Mouse (Mus musculus) ES-E14 (cell line): ENCODE measurements at regions not wholly inside any gene's neighbourhood (a gene's known extent, or its start where the extent isn't known, plus 50 kb on each side); places are given as distances from the start of the nearest gene placed in this dataset.
"Not testable (repeated sequence)": the region's sequence is repeated elsewhere in the genome, so short reads cannot be mapped to it uniquely, and the experiment has no call there.

Experiments used
- DNase-seq: peaks from one replicate; pipeline ENCODE4 v3.0.0-alpha.2; 2013; ENCODE audit warnings: low read depth, low spot score
- H3K27ac ChIP-seq: 2 replicates; pipeline ENCODE4 v1.5.1; 2012; ENCODE audit warnings: low read depth, mild to moderate bottlenecking, low read length, moderate library complexity, mixed read lengths; ENCODE audit not compliant: poor library complexity, insufficient read depth, severe bottlenecking
- H3K36me3 ChIP-seq: 2 replicates; pipeline ENCODE4 v1.6.1; 2012; ENCODE audit warnings: mild to moderate bottlenecking, low read length, moderate library complexity, mixed read lengths; ENCODE audit not compliant: control insufficient read depth, poor library complexity, insufficient read depth, severe bottlenecking
- H3K4me1 ChIP-seq, 2 experiments: fragments of 150-350 bp in 1 of 2; sonication (generic) in 1 of 2; 2 replicates each; pipeline ENCODE4 v1.6.1; 2012; ENCODE audit warnings: low read length in 2 of 2, mild to moderate bottlenecking in 1 of 2, mixed read lengths in 1 of 2; ENCODE audit not compliant: control insufficient read depth in 2 of 2, insufficient read depth in 2 of 2, poor library complexity in 1 of 2
- H3K4me3 ChIP-seq, 2 experiments: fragments of 150-350 bp in 1 of 2; sonication (generic) in 1 of 2; 2 replicates each; pipeline ENCODE4 v1.5.1; 2012; ENCODE audit warnings: low read length in 2 of 2, low read depth in 1 of 2, mild to moderate bottlenecking in 1 of 2, mixed read lengths in 1 of 2; ENCODE audit not compliant: insufficient read depth in 1 of 2, poor library complexity in 1 of 2, severe bottlenecking in 1 of 2
- H3K9ac ChIP-seq: 2 replicates; pipeline ENCODE4 v1.6.1; 2012; ENCODE audit warnings: low read depth, mild to moderate bottlenecking, low read length, mixed read lengths; ENCODE audit not compliant: poor library complexity, insufficient read depth, severe bottlenecking
- H3K9me3 ChIP-seq: fragments of 150-350 bp; sonication (generic); 2 replicates; pipeline ENCODE4 v1.6.1; 2012; ENCODE audit warnings: low read depth, mild to moderate bottlenecking, low read length; ENCODE audit not compliant: control insufficient read depth, insufficient read depth
- CHD2 ChIP-seq: IDR thresholded peaks from 2 replicates; pipeline ENCODE4 v1.6.1; 2014; ENCODE audit warnings: mild to moderate bottlenecking, low read depth, low read length, inconsistent platforms
- HCFC1 ChIP-seq: IDR thresholded peaks from 2 replicates; pipeline ENCODE4 v1.6.1; 2012; ENCODE audit warnings: low read length, inconsistent platforms, borderline replicate concordance; ENCODE audit not compliant: insufficient read depth
- MAFK ChIP-seq: IDR thresholded peaks from 2 replicates; pipeline ENCODE4 v1.6.1; 2014; ENCODE audit warnings: mild to moderate bottlenecking, low read depth, low read length, inconsistent platforms; ENCODE audit not compliant: insufficient read depth
- ZC3H11A ChIP-seq: IDR thresholded peaks from 2 replicates; pipeline ENCODE4 v1.6.1; 2012; ENCODE audit warnings: low read depth, mild to moderate bottlenecking, inconsistent platforms, low read length, borderline replicate concordance
- ZNF384 ChIP-seq: IDR thresholded peaks from 2 replicates; pipeline ENCODE4 v1.6.1; 2012; ENCODE audit warnings: low read depth, low read length, inconsistent platforms
- in situ Hi-C, 2 experiments: fragments of 600-800 bp; cut with MboI; formaldehyde crosslinking; loops; one replicate each; pipeline ENCODE4 v1.15.1; 2025; ENCODE audit warnings: low sequenced_read_pairs in 2 of 2, inconsistent platforms in 1 of 2; ENCODE audit not compliant: unreplicated experiment in 2 of 2

- in situ Hi-C loops: no loop called here
- Histone ChIP-seq H3K27ac (no peak overlapping the region), H3K4me3 (no peak overlapping the region), H3K9me3 (no peaks in the 10 kb centered on the region), H3K9ac (no peak overlapping the region), H3K4me1 (no peaks in the 10 kb centered on the region), H3K36me3 (no peaks in the 10 kb centered on the region)
- no peak for DNase-seq
- no peak for TF ChIP-seq HCFC1
- TF ChIP-seq CHD2: no peak
- peak; percentile 21; the same call in 1 of the 2 replicates for TF ChIP-seq ZC3H11A
- TF ChIP-seq ZNF384: no peak
- no peak for TF ChIP-seq MAFK
These were observed 61.0 kb upstream of the Wdr26 start for GRCm38 (mm10) chr1:181272622-181273296.

GRCm38 (mm10) chr1:181273540-181274204, 61.9 kb upstream of the Wdr26 start:
- DNase-seq: no peak
- H3K9ac ChIP-seq: no peak overlapping the region
- H3K36me3 ChIP-seq: no peaks in the 10 kb centered on the region
- no peaks in the 10 kb centered on the region for H3K4me1 ChIP-seq
- H3K27ac ChIP-seq: no peak overlapping the region
- H3K4me3 ChIP-seq: no peak overlapping the region
- TF ChIP-seq CHD2 (no peak), HCFC1 (no peak), ZC3H11A (no peak), ZNF384 (no peak)
- H3K9me3 ChIP-seq: no peaks in the 10 kb centered on the region
- in situ Hi-C loops: no loop called here

- in situ Hi-C loops: no loop called here
- H3K36me3 ChIP-seq: no peaks in the 10 kb centered on the region
- H3K9me3 ChIP-seq: no peaks in the 10 kb centered on the region
- H3K9ac ChIP-seq: no peak overlapping the region
- no peak overlapping the region for H3K27ac ChIP-seq
- no peak for DNase-seq
- no peaks in the 10 kb centered on the region for H3K4me1 ChIP-seq
- TF ChIP-seq ZC3H11A (no peak), CHD2 (no peak), ZNF384 (no peak), MAFK (no peak), HCFC1 (no peak)
- H3K4me3 ChIP-seq: no peak overlapping the region
These were observed 69.0 kb upstream of the Wdr26 start for GRCm38 (mm10) chr1:181280826-181281225.

- H3K4me1 ChIP-seq, DNase-seq, H3K9ac ChIP-seq, in situ Hi-C loops, H3K36me3 ChIP-seq, H3K4me3 ChIP-seq, H3K27ac ChIP-seq, H3K9me3 ChIP-seq: not testable (repeated sequence)
These were observed 69.4 kb upstream of the Cnih3 start for GRCm38 (mm10) chr1:181282986-181283385.

GRCm38 (mm10) chr1:181283539-181283938, 68.9 kb upstream of the Cnih3 start:
- in situ Hi-C loops, H3K9me3 ChIP-seq, H3K4me3 ChIP-seq, DNase-seq, H3K36me3 ChIP-seq, H3K27ac ChIP-seq, H3K9ac ChIP-seq, H3K4me1 ChIP-seq: not testable (repeated sequence)
